Mouse (Mus musculus) stomach, postnatal 0 days (tissue): ENCODE data around the gene Ahsa1.

ENCODE experiments used
- CTCF ChIP-seq: IDR thresholded peaks from 2 replicates; pipeline ENCODE4 v1.5.1; 2016; ENCODE audit warnings: antibody characterized with exemption, low read depth, mild to moderate bottlenecking, moderate library complexity
- EP300 ChIP-seq: optimal IDR thresholded peaks from 2 replicates; pipeline ENCODE3; 2016; ENCODE audit warnings: antibody characterized with exemption

DNA sequence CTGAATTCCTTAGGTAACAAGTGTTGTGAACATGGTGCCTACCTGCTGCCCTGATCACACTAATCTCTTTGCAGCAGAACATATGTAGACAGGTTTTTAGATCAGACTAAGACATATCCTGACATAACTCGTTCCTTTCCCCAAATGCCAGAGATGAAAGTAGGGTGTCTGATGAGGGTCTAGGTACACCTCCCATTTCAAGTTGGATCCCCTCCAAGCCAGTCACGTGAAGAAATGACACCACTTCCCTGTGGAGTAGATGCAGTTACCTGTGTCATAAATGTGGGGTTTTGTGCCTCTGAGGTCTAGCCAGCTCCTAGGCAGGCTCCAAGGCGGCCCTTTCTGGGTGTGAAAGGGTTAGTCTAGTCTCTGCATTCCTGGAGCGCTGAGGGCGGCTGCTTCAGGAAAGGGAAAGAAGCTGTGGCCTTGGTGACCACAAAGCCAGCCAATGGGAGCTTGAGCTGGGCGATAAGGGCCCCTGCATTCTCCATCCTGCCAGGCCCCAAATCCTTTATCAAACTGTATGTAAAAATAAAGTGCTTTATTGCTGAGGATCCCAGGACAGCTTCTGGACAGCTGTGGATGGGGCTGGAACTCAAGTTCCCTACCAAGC is 11.9 kb downstream of the Ahsa1 start:
- TF ChIP-seq CTCF (no peak), EP300 (no peak)
